Mouse (Mus musculus): Measurements from ENCODE around the gene Zfp189. TPM values are rescaled to one million over a fixed set of nuclear protein-coding genes. Genes with fewer than 3 reads are reported as not detected.

Gene Zfp189
- total and polyA plus RNA-seq, 2 experiments = 1.5 to 6.4 TPM

GRCm38 (mm10) chr4:49557375-49557774 is 36.4 kb downstream of the Zfp189 start:
- H3K27me3 ChIP-seq (ENCODE audit: control insufficient read depth, insufficient read depth, low read length) = no peaks in the 10 kb centered on the region
- no peak for TF ChIP-seq POLR2A (IDR thresholded peaks at IDR 0.05; ENCODE audit: extremely low read depth, insufficient read depth, low read length)
- no peak for TF ChIP-seq CTCF (IDR thresholded peaks at IDR 0.05; ENCODE audit: low read depth, low read length)
- WGBS = 88% methylated on average over 7 of the region's 7 CpGs
- H3K79me2 ChIP-seq (ENCODE audit: control insufficient read depth, insufficient read depth, low read length) = no peaks in the 10 kb centered on the region
- peaks cover 40% of the 10 kb centered on the region for H3K4me1 ChIP-seq (ENCODE audit: control insufficient read depth, insufficient read depth, low read length)
- peak overlapping the region; percentile 85 for H3K27ac ChIP-seq (replicated peaks; ENCODE audit: insufficient read depth, low read depth, low read length)
- H3K9ac ChIP-seq (ENCODE audit: low read depth, low read length) = no peak overlapping the region
- no peak for DNase-seq (ENCODE audit: extremely low read depth, low read depth, low spot score)
- H3K4me3 ChIP-seq (ENCODE audit: insufficient read depth, low read depth, low read length) = no peak overlapping the region
- H3K36me3 ChIP-seq (ENCODE audit: control insufficient read depth, insufficient read depth, low read length) = no peaks in the 10 kb centered on the region

DNA sequence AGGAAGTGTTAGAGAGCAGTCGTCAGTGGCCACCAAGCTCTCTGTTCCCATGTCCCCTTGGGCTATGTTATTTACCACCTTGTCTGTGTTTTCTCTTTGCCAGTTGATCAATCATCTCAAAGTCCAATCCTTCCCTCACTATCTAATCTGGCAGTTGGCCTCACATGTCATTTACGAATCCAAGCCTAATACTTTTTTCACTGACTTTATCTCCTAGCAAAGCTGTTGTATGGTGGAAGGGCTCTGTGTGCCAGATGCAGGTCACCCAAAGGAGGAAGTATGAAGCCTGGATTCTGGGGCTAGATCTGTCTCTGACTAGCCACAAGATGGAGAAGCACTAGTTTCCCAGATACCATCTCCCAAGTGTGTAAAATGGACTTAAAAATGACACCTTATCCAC is 37.2 kb downstream of the Zfp189 start:
- H3K27ac ChIP-seq (replicated peaks; ENCODE audit: insufficient read depth, low read depth, low read length) = peak overlapping the region; percentile 94

GRCm38 (mm10) chr4:49559915-49560772 is 39.2 kb downstream of the Zfp189 start:
- TF ChIP-seq POLR2A (IDR thresholded peaks at IDR 0.05; ENCODE audit: extremely low read depth, insufficient read depth, low read length) (0 out of 2 replicates have a peak, but pooled peaks have one; percentile 34), CTCF (IDR thresholded peaks at IDR 0.05; ENCODE audit: low read depth, low read length) (no peak)
- H3K9ac ChIP-seq (ENCODE audit: low read depth, low read length) = peak overlapping the region; percentile 56
- WGBS = 25% methylated on average over 20 of the region's 20 CpGs

More for the DNA sequence above, 37.2 kb downstream of the Zfp189 start:
- WGBS = 13% methylated on average over 2 of the region's 2 CpGs
- H3K4me1 ChIP-seq (ENCODE audit: control insufficient read depth, insufficient read depth, low read length) = peaks cover 37% of the 10 kb centered on the region
- H3K79me2 ChIP-seq (ENCODE audit: control insufficient read depth, insufficient read depth, low read length) = no peaks in the 10 kb centered on the region
- no peak overlapping the region for H3K4me3 ChIP-seq (ENCODE audit: insufficient read depth, low read depth, low read length)
- peak; percentile 97 for DNase-seq (ENCODE audit: extremely low read depth, low read depth, low spot score)
- H3K27me3 ChIP-seq (ENCODE audit: control insufficient read depth, insufficient read depth, low read length) = no peaks in the 10 kb centered on the region
- H3K36me3 ChIP-seq (ENCODE audit: control insufficient read depth, insufficient read depth, low read length) = no peaks in the 10 kb centered on the region
- H3K9ac ChIP-seq (ENCODE audit: low read depth, low read length) = peak overlapping the region; percentile 56; the same call in 1 of the 2 replicates
- TF ChIP-seq POLR2A (IDR thresholded peaks at IDR 0.05; ENCODE audit: extremely low read depth, insufficient read depth, low read length) (no peak), CTCF (IDR thresholded peaks at IDR 0.05; ENCODE audit: low read depth, low read length) (no peak)

DNA sequence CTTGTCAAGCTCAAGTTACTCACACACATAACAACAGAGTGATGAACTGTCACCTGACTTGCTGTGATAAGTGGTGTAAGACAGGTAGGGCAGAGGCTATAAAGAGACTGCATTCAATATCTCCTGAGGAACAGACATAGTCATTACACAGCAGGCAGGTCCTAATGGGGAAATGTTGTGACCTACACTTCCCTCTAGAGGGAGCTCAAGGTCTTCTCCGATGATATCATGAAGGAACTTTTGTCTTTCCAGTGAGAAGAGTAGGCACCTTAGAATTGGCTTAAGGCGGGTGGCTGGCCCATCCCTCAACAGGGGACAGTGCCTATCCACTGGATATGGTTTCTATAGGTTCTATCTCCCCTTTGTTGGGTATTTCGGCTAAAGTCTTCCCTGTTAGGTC is 46.6 kb downstream of the Zfp189 start:
- no peak overlapping the region for H3K27ac ChIP-seq (replicated peaks; ENCODE audit: insufficient read depth, low read depth, low read length)
- no peaks in the 10 kb centered on the region; the same call in 1 of the 2 replicates for H3K79me2 ChIP-seq (ENCODE audit: control insufficient read depth, insufficient read depth, low read length)
- 0 out of 2 replicates have a peak overlapping the region, but pooled peaks have one; percentile 43 for H3K9ac ChIP-seq (ENCODE audit: low read depth, low read length)
- TF ChIP-seq POLR2A (IDR thresholded peaks at IDR 0.05; ENCODE audit: extremely low read depth, insufficient read depth, low read length) (no peak), CTCF (IDR thresholded peaks at IDR 0.05; ENCODE audit: low read depth, low read length) (peak; percentile 53; the same call in 1 of the 2 replicates)
- no peak overlapping the region for H3K4me3 ChIP-seq (ENCODE audit: insufficient read depth, low read depth, low read length)
- H3K4me1 ChIP-seq (ENCODE audit: control insufficient read depth, insufficient read depth, low read length) = peaks cover 6% of the 10 kb centered on the region; the same call in 1 of the 2 replicates
- peak; percentile 77 for DNase-seq (ENCODE audit: extremely low read depth, low read depth, low spot score)
- H3K36me3 ChIP-seq (ENCODE audit: control insufficient read depth, insufficient read depth, low read length) = no peaks in the 10 kb centered on the region
- 18% methylated on average over 3 of the region's 3 CpGs for WGBS
- H3K27me3 ChIP-seq (ENCODE audit: control insufficient read depth, insufficient read depth, low read length) = no peaks in the 10 kb centered on the region

More at GRCm38 (mm10) chr4:49559915-49560772, 39.2 kb downstream of the Zfp189 start:
- no peaks in the 10 kb centered on the region for H3K27me3 ChIP-seq (ENCODE audit: control insufficient read depth, insufficient read depth, low read length)
- H3K27ac ChIP-seq (replicated peaks; ENCODE audit: insufficient read depth, low read depth, low read length) = peak overlapping the region; percentile 94
- H3K4me3 ChIP-seq (ENCODE audit: insufficient read depth, low read depth, low read length) = no peak overlapping the region; the same call in 1 of the 2 replicates
- no peaks in the 10 kb centered on the region for H3K36me3 ChIP-seq (ENCODE audit: control insufficient read depth, insufficient read depth, low read length)
- peak; percentile 100 for DNase-seq (ENCODE audit: extremely low read depth, low read depth, low spot score)
- H3K4me1 ChIP-seq (ENCODE audit: control insufficient read depth, insufficient read depth, low read length) = peaks cover 32% of the 10 kb centered on the region
- no peaks in the 10 kb centered on the region for H3K79me2 ChIP-seq (ENCODE audit: control insufficient read depth, insufficient read depth, low read length)

DNA sequence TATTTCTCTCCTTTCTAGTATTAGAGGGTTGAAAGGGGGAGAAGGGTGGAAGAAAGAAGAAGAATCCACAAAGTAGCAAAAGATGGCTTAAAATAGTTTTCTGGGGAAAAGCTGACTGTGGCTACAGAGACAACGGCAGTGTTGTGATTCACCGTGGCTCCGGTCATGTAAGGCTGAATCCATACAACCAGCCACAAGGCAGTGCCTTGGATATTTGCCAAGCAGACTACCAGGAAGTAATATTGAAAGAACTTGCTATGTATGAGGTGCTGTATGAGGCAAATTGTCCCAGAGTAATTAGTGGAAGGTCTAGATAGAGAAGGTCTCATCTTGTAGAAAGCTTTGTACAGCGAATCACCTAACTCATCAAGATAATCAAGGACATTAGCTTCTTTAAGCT is 51.2 kb downstream of the Zfp189 start:
- Histone ChIP-seq H3K79me2 (ENCODE audit: control insufficient read depth, insufficient read depth, low read length) (no peaks in the 10 kb centered on the region; the same call in 1 of the 2 replicates), H3K4me3 (ENCODE audit: insufficient read depth, low read depth, low read length) (no peak overlapping the region), H3K27me3 (ENCODE audit: control insufficient read depth, insufficient read depth, low read length) (no peaks in the 10 kb centered on the region), H3K36me3 (ENCODE audit: control insufficient read depth, insufficient read depth, low read length) (no peaks in the 10 kb centered on the region), H3K27ac (replicated peaks; ENCODE audit: insufficient read depth, low read depth, low read length) (no peak overlapping the region), H3K9ac (ENCODE audit: low read depth, low read length) (no peak overlapping the region), H3K4me1 (ENCODE audit: control insufficient read depth, insufficient read depth, low read length) (peaks cover 1% of the 10 kb centered on the region; the same call in 1 of the 2 replicates)
- 77% methylated on average over 4 of the region's 4 CpGs for WGBS
- TF ChIP-seq CTCF (IDR thresholded peaks at IDR 0.05; ENCODE audit: low read depth, low read length) (no peak), POLR2A (IDR thresholded peaks at IDR 0.05; ENCODE audit: extremely low read depth, insufficient read depth, low read length) (no peak)
- no peak for DNase-seq (ENCODE audit: extremely low read depth, low read depth, low spot score)

Other genes starting within 250 kb of the Zfp189 start
- gene Acnat2, start 113.0 kb upstream of the Zfp189 start, total RNA-seq (2014; rRNA removed) = 44.7 and 70.2 TPM in 2 replicates
- 28.6 and 48.6 TPM in 2 replicates for gene Acnat2, start 113.0 kb upstream of the Zfp189 start, polyA plus RNA-seq (2012; rRNA removed)
- gene Acnat1, start 47.3 kb upstream of the Zfp189 start, total RNA-seq (2014; rRNA removed) = 92.1 and 112 TPM in 2 replicates
- 38.6 and 38.8 TPM in 2 replicates for gene Acnat1, start 47.3 kb upstream of the Zfp189 start, polyA plus RNA-seq (2012; rRNA removed)
- gene Baat, start 14.6 kb upstream of the Zfp189 start, total RNA-seq (2014; rRNA removed) = 245 and 304 TPM in 2 replicates
- gene Baat, start 14.6 kb upstream of the Zfp189 start, polyA plus RNA-seq (2012; rRNA removed) = 73.9 and 76.0 TPM in 2 replicates
- 30.1 and 32.2 TPM in 2 replicates for gene Mrpl50, start 83 bp upstream of the Zfp189 start, total RNA-seq (2014; rRNA removed)
- 4.9 and 7.2 TPM in 2 replicates for gene Mrpl50, start 83 bp upstream of the Zfp189 start, polyA plus RNA-seq (2012; rRNA removed)
- 3,873 and 3,924 TPM in 2 replicates for gene Aldob, start 28.4 kb downstream of the Zfp189 start, total RNA-seq (2014; rRNA removed)
- gene Aldob, start 28.4 kb downstream of the Zfp189 start, polyA plus RNA-seq (2012; rRNA removed) = 2,627 and 3,122 TPM in 2 replicates
- 0.27 and 0.46 TPM in 2 replicates for gene Tmem246, start 76.7 kb downstream of the Zfp189 start, total RNA-seq (2014; rRNA removed)
- gene Tmem246, start 76.7 kb downstream of the Zfp189 start, polyA plus RNA-seq (2012; rRNA removed) = 0.51 and 0.59 TPM in 2 replicates
- gene Rnf20, start 110.8 kb downstream of the Zfp189 start, total RNA-seq (2014; rRNA removed) = 18.3 and 20.0 TPM in 2 replicates
- gene Rnf20, start 110.8 kb downstream of the Zfp189 start, polyA plus RNA-seq (2012; rRNA removed) = 8.5 and 8.7 TPM in 2 replicates
- not detected in 2 replicates for gene Ppp3r2, start 160.8 kb downstream of the Zfp189 start, total RNA-seq (2014; rRNA removed)
- not detected in 2 replicates for gene Ppp3r2, start 160.8 kb downstream of the Zfp189 start, polyA plus RNA-seq (2012; rRNA removed)